Mouse (Mus musculus) layer of hippocampus, postnatal 14 days (tissue): Measurements from ENCODE around the gene Hs2st1. TPM values are rescaled to one million over a fixed set of nuclear protein-coding genes. Genes with fewer than 3 reads are reported as not detected.

Experiments used
- DNase-seq, 2 experiments: peaks; one replicate each; pipeline ENCODE4 v3.0.0; 2021 to 2022; ENCODE audit warnings: low spot score in 2 of 2, mixed read lengths in 1 of 2
- total RNA-seq, 2 experiments: library from RNA; stranded (reverse); gene quantifications; 2 replicates each; pipeline ENCODE4 v1.2.3; 2021

Gene Hs2st1
- total RNA-seq, 2 experiments from 2014 or later = 45.1 to 45.9 TPM

DNA sequence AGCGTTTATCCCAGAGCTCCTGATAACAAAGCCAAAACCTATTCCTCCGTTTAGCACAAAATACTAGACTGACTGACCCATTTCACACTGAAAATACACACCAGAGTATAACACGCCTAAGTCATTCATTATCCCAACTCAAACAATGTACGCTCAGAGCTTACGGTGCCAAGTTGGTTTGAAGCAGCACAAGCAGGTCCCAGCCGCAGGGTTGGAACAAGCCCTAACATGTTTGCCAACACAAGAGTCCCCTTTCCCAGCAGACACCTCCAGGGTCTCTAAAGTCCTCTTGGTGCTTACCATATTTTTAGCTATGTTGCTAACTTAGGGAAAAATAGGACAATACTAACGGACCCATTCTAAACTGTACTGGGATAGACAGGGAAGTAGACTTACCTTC is 14.8 kb downstream of the Hs2st1 start:
- DNase-seq = no peak

DNA sequence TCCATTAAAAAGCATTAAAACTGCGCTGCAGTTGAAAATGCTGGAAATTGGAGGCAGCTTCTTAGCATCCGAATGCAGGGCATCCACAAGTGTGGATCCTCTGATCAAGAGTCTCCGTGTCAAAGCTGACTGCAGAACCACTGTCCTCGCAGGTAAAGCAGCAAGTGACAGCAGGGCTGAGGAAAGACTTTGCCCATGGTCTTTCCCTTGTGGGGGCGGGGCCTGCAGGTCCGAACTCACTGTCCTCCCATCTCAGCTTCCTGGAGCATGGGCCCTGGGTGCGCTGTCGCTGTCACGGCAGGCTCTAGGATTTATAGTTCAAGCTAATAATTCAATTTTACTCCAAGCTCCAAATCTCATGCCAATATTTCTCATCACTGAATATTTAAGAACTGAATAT is 15.5 kb downstream of the Hs2st1 start:
- DNase-seq = no peak

DNA sequence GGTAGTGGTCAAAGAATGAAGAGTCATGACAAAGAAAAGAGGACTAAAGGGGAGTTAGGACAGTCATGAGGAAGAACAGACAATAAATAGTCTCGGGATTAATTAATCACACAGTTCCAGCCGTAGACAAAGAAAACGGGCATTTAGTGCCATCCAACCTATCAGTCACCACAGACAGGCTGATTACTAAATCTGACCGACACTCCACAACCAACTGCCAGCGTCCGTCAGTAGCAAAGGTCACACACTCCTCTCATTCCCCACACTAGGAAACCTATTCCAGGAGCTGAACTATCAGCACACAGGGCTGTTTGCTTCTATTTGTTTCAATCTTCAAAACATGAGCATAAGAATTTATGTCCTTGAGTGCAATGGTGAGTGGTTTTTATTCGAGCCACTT is 16.0 kb downstream of the Hs2st1 start:
- DNase-seq = no peak

DNA sequence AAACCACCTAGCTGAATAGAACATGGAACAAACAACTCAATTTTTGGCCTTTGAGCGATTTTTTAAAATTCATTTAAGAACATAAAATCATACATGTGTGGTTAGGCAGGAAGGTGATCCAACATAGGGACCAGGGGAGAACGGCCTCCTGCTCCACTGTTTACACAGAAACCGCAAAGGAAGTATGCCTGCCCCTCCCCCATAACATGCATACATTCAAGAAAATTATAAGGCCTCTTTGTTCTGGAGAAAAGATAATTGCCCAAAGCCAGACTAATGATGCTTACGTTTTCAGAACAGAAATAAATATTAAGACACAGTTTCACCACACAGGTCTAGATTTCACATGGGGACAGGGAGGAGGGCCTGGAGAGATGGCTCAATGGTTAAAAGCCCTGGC is 18.6 kb downstream of the Hs2st1 start:
- DNase-seq = no peak

DNA sequence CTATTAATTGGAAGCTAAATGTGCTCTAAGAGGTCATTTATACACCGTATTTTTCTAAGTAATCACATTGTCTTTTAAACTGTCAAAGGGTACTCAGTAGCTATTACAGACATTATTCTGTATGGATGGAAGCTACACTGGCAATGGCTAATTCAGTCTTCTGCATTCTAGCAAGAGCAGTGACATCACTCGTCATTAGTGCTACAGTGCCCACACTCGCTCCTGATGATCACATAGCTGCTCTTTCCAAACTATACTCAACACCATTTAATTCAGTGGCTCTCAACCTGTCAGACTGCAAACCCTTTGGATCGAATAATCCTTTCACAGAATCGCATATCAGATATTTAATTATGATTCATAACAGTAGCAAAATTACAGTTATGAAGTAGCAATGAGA is 19.3 kb downstream of the Hs2st1 start:
- no peak for DNase-seq

DNA sequence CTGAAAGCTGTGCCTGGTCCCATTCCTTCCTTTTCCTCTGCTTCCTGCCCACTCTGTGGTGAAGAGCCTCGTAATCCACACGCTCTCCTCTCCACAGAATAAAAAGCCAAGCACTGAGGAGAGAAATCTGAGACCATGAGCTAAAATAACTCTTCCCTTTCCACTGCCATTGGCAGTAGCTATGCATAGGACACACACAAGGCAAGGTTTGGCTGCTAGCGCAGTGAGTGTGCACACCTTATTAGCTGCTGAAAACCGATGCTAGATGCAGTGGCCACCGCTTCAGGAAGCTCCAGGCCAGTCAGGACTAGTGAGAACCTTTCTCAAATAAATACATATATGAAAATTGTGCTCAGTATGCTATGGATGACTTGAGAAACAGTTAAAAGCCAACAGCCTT is 19.9 kb downstream of the Hs2st1 start:
- DNase-seq = no peak

DNA sequence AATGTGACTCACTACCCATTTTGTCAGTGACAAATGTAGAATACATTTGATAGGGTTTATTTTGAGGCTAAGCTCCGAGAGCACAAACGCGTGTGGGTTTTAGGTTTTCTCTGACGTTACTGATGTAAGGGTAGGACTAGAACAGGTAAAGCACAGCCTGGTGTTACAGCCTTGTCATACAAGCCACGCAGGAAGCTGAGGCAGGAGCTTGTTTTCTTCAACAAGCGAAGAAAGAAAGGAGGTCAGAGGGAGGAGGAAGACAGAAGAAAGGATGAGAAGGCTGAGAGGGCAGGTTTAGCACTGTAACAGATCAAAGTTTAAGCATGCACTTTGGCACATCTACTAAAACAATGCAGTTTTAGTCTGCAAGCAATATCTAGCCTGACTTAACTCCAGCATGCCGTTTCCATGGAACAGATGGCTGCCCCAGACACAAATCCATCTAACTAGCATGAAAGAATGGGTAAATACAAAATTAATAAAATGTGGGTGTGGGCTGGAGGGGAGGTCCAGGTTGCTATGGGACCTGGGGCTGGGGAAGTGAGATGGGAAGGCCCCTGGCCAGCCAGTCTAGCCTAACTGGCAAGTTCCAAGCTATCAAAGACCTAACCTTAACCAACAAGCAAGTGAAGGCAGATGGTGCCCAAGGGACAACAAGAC is 21.7 kb downstream of the Hs2st1 start:
- peak; percentile 40 to 73 for DNase-seq

DNA sequence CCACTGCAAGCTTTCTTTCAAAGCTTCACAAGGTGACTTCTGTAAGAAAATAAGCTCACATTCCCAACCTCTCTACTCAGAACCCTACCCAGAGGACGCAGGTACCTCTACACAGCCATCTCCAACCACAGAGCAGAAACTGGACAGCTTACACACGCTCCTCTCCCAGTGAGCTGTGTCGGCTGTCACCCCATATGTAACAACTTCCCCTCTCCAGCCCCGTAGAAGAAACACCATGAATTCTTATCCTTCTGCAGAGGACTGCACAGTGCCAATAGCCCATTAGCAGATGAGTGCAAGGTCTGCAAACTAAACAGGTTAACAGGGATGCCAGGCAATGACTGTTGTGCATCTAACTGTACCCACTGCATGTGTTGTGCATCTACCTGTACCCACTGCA is 23.5 kb downstream of the Hs2st1 start:
- DNase-seq = no peak

DNA sequence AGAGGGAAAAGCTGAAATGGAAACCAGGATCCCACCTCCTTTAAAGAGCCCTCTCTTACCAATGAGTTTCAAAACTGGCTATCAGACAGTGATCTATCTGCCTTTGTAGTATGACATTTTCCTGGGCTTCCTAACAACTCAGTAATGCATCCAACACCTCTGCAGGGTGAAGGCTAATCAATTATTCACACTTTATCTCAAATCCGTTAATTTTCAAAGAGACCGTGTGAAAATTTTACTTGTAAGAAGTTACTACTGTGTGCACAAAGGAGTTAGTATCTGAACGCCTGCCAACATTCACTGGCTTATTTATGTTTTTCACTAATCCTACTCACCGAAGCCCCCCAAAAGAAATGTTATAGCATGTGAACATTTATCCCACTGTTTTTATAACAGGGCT is 24.1 kb downstream of the Hs2st1 start:
- no peak for DNase-seq

DNA sequence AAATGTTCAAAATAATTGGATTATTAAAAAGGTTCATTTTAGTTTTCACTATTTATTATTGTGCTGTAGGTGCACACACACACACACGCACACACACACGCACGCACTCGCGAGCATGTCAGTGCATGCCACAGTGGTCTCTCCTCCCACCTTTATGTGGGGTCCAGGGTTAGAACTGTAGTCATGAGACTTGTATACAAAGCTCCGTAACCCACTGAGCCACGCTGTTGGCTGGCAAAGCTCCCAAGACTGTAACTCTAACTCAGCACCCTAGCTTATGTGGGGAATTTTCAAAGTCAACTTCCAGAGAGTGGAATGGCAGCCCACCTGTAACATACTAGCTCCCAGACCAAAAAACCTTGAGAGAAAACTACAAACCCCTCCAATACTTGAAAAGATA is 24.8 kb downstream of the Hs2st1 start:
- no peak for DNase-seq

DNA sequence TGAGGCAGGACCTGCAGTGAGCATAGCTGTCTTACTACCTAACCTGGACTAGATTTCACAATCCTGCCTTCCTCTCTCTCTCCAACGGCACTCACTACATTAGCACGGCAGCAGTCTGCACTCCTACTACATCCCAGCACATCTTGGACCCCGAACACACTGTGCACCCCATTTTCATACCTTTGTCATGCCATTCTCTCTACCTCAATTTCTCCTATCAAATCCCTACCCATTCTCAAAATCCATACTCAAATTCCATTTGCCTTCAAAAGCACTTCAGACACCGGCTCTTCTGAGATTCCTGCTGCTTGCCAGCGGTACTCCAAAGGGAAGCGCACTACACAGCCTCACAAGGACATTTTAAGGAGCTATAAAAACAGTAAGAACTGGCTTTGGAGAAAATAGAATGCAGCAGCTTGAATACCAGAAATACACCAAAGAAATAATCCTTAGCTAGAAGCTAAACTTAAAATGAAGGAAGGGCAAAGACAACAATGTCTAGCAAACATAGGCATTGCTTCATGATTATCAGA is 28.0 kb downstream of the Hs2st1 start:
- no peak for DNase-seq

DNA sequence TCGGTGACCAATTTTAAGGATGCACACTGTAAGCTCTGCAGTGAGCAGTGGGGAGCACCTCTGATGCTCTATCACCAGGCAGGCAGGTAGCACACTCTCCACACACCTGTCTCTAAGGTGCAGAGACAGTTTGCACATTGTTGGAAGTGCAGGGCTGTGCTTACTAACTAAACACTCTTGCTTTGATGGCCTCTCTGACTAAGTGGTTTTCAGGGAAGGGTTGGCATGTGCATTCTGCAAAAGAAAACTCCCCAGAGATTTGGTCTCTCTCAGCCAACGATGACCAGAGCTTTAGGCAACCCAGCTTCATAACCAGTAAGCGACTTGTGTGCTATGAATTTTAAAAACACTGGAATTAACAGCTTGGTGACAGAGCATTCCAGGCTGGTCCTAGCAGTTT is 29.2 kb downstream of the Hs2st1 start:
- DNase-seq = no peak

DNA sequence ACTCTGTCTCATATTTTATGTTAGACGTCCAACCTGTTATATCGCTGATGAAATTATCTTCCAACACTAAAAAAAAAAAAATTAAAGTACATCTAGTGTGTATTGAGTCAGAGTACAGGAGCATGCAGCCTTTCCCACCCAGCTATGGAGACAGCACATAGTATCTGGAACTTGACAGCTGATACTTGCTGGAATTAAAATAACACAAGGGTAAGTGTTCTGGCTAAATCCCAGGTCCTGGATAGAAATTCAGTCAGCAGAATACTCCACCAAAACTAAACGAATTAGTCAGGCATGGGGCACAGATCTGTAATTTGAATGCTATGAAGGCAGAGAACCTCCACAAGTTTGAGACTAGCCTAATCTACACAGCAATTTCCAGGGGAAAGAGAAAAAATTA is 30.9 kb downstream of the Hs2st1 start:
- no peak for DNase-seq

DNA sequence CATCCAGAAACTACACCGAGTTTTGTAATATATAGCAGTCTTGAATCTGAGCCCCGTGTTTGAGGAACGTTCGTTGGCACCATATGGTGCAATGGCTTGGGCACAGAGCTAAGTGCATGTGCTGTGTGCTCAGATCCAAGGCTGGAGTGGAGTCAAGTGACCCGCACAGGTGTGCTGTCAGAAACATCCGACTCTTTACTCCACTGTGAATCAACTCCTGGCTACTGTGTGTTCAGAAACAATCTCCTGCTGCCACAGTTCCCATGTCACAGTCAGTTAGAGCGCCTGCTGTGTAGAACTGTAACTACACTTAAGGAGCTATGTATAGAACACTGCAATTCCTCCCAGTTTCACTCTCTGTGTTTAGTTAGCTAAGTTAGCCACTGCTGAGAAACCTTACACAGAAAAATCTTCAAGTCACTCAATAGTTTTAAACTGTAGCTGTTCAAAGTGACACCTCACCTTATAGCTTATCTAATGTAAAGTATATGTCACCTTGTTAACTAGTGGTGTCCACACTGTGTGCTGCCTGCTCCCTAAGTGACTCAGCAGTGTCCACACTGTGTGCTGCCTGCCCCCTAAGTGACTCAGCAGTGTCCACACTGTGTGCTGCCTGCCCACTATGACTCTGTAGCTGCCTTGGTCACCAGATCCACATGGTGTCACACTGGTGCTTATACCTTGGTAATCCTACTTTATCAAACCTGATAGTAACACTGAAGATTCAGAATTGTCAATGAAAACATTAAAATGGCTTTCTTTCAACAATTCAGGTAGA is 32.7 kb downstream of the Hs2st1 start:
- DNase-seq = no peak

DNA sequence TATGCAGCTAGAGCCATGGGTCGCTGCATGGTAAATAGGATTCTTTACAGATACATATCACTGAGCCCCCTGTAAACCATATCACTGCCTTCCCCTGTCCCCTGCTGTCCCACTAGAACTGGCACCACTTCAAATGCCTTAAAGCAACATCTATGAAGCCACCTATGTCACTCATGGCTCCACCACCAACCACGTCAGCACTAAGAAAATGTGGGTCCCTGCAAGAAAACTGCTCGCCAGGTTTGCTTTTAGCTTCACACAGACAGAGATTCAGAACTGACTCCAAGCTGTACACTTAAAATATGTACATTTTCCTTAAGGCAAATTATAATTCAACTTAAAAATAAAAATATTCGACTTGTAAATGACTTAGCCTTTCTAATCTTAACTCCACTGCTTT is 34.9 kb downstream of the Hs2st1 start:
- no peak for DNase-seq

DNA sequence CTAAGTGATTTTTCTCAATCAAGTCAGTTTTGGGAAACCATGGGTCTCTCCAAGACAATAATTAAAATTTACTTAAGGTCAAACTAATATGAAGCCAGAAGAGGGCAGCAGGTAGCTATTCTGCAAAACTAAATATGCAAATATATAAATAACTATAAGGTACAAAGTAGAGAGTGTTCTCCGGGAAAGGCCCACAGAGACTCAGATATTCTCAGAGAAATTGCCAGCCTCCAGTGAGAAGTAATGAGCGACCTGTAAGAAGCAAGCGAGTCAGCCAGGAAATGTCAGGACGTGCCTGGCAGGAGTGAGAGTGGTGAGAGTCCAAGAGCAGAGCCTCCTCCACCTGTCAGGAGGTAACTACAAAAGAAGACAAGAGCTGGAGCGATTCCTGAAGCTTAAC is 39.0 kb downstream of the Hs2st1 start:
- DNase-seq = no peak

DNA sequence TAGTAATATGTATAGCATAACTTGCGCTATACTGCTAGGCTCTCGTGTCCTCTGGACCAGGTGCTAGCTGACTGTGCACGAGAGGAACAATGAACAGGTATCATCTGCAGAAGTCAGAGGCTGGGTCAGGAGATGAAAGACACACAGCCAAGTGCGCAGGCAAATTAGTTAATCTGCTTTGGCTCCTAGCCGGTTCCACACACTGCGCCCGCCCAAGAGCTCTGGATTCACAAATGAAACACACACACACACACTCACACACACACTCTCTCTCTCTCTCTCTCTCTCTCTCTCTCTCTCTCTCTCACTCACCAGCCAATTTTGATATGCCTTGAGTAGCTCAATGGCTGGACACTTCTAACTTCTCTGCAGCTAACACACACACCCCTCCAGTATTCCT is 42.1 kb downstream of the Hs2st1 start:
- DNase-seq = no peak

DNA sequence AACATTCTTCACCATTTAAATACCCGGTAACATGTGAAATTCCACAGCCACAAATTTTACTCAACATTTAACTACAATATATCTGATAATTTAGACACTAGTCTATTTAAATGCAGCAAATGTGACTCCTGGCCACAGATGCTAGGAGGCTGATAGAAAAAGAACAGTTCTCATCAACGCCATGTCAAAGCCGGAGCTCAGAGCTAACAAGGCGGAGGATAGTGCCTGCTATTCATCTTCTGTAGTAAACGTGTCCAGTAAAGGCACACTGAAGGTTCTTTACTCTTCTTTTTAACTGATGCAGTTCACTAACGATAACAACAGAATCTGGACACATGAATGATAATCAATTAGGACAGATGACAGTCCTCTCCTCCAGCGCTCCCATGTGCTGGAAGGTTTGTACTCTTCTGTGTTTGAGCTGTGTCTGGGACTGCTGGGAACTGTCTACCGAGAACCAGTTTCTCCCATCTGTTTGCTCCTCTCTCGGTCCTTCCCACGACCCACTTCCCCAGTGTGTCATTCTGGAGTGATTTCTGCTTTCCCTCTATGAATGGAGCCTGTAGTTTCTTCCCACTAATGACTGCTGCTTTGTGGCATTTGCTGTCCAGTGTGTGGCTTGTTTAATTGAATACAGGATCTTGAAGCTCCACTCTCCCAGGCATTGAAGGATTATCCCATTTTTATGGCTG is 50.3 kb downstream of the Hs2st1 start:
- peak; percentile 25 to 44 for DNase-seq

DNA sequence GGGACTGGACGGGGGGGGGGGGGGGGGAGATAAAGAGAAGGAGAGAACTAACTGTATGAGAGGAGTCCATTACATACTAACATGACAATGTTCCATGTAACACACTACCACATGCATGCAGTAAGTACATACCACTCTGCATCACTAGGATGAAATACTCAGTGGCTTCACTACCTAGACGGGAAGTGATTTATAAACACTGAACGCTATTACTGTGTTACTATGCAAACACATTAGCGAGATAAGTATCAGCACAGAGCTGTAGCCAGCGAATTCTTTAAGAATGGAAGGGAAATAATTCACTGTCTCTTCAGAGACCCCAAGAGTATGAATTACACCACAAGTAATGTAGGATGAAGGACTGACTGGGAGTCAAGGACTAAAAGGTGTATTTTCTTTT is 51.1 kb downstream of the Hs2st1 start:
- no peak for DNase-seq

DNA sequence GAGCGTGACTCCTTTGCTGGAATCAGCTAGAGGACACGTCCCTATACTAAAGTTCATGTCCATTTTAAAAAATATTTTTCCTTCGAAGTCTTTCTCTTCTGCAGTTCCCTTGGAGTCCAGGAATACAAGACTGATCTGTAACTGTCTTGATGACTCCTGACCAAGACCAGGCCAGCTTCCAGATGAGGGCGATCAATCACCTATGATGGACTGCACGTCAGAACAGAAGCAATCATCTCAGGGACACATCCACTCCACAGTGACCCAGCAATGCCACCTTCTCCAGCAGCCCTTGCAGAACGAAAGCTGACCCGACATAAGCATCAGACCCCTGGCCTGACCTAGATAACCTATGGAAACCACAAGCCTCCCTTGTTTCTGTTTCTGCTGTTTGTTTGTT is 54.7 kb downstream of the Hs2st1 start:
- no peak for DNase-seq

DNA sequence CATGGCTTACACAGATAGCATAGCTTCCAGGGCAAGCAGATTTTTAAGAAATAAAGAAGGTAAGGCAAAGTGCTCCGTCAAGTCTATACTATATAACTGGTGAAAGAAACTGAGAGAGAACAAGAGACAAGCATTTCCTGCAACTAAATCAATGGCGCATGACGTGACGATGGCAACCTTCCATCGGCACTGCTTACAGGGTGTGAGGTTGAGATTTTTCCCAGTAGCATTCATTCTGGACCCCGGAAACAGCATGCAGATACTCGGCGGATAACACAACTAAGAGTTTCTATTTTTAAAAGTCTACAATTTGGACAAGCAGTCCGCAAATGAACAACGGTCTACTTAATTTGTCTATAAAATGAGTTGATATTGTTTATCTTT is 55.9 kb downstream of the Hs2st1 start:
- no peak for DNase-seq
